In genomic region chr14:105259035-105259880, GRCm38 (mm10) we compare ENCODE assay signal across 7 mouse cellular contexts. TPM values are rescaled to one million over a fixed set of nuclear protein-coding genes. Genes with fewer than 3 reads are reported as not detected.
DNase-seq lines count a peak whose midpoint lies in the region; ATAC-seq lines count a peak whose summit lies in the region.

No protein-coding gene starts in this region.

- H3K27ac ChIP-seq in embryonic facial prominence, embryonic 12.5 days, result peak overlapping the region; percentile 88

- H3K36me3 ChIP-seq in embryonic facial prominence, embryonic 12.5 days, result no peaks in the 10 kb centered on the region
- H3K36me3 ChIP-seq in megakaryocyte, embryonic 14.5 days (replicated peaks; ENCODE audit: low read length), result no peaks in the 10 kb centered on the region

- WGBS in embryonic facial prominence, embryonic 12.5 days, result 14% methylated on average over 25 of the region's 34 CpGs

- H3K27me3 ChIP-seq in embryonic facial prominence, embryonic 12.5 days, result no peaks in the 10 kb centered on the region
- H3K27me3 ChIP-seq in megakaryocyte, embryonic 14.5 days (replicated peaks), result peaks cover 4% of the 10 kb centered on the region

- H3K4me2 ChIP-seq in embryonic facial prominence, embryonic 12.5 days (replicated peaks), result peak overlapping the region; percentile 75

- H3K4me1 ChIP-seq in embryonic facial prominence, embryonic 12.5 days, result no peaks in the 10 kb centered on the region
- peaks cover 32% of the 10 kb centered on the region for H3K4me1 ChIP-seq in megakaryocyte, embryonic 14.5 days

- peak; percentile 83 for ATAC-seq in embryonic facial prominence, embryonic 12.5 days (ENCODE audit: insufficient number of reproducible peaks, insufficient read depth, low FRiP score, low TSS enrichment)

- H3K4me3 ChIP-seq in embryonic facial prominence, embryonic 12.5 days, result peak overlapping the region; percentile 82
- H3K4me3 ChIP-seq in megakaryocyte, embryonic 14.5 days (replicated peaks), result peak overlapping the region; percentile 95

- H3K9me3 ChIP-seq in embryonic facial prominence, embryonic 12.5 days, result no peaks in the 10 kb centered on the region
- no peaks in the 10 kb centered on the region for H3K9me3 ChIP-seq in megakaryocyte, embryonic 14.5 days

- H3K9ac ChIP-seq in embryonic facial prominence, embryonic 12.5 days, result peak overlapping the region; percentile 88

- peak; percentile 3 for DNase-seq in MEL-GATA-1-ER (ENCODE audit: extremely low read depth, low read depth)
- peak; percentile 7 to 27 for DNase-seq in adrenal gland, postnatal 4 days (ENCODE audit: low spot score in 2 of 2)
- DNase-seq in heart, postnatal 4 days, result peak; percentile 39
- peak; percentile 41 to 46 for DNase-seq in layer of hippocampus, postnatal 10 days (ENCODE audit: low spot score in 2 of 2)
- DNase-seq in spleen, adult 18-20 months, result peak; percentile 43 to 57

RNA-seq across cellular contexts. Expression of gene Ndfip2, which starts 0.9 kb away (rescaled TPM):
- total RNA-seq in adrenal gland, postnatal 4 days (2021), result 10 to 100 TPM; 38.2 to 40.9 TPM
- polyA plus RNA-seq in embryonic facial prominence, embryonic 12.5 days (2016; fragmentation: Nextera tagmentation; extraction: Ambion mirVana), result 58.0 and 61.9 TPM in 2 replicates
- total RNA-seq in heart, postnatal 4 days (2021), result 10 to 100 TPM; 33.9 to 35.4 TPM
- total RNA-seq in layer of hippocampus, postnatal 10 days (2021), result 10 to 100 TPM; 75.8 to 89.5 TPM
- 3.0 and 9.5 TPM in 2 replicates for polyA plus RNA-seq in megakaryocyte, embryonic 14.5 days (2012; ENCODE audit: insufficient read depth, low replicate concordance)

Comparison
In these comparisons a context has a peak if more than half of its experiments do, and no peak if none do; other contexts are left out.
1. Peak in every context shown above with its lines: DNase-seq, ATAC-seq, H3K4me3 ChIP-seq and H3K27ac ChIP-seq.